Mouse (Mus musculus): ENCODE measurements around the gene Abat.
"Not testable (repeated sequence)": the region's sequence is repeated elsewhere in the genome, so short reads cannot be mapped to it uniquely, and the experiment has no call there.

The Abat gene

GRCm38 (mm10) chr16:8532894-8533293, 19.7 kb downstream of the Abat start:
- no peak for DNase-seq (ENCODE audit: low spot score)

GRCm38 (mm10) chr16:8533477-8533876, 20.2 kb downstream of the Abat start:
- DNase-seq (ENCODE audit: low spot score) = no peak

GRCm38 (mm10) chr16:8534466-8535200, 21.4 kb downstream of the Abat start:
- no peak for DNase-seq (ENCODE audit: low spot score)

- no peak for DNase-seq (ENCODE audit: low spot score)
Measured at GRCm38 (mm10) chr16:8535411-8535810, 22.2 kb downstream of the Abat start.

GRCm38 (mm10) chr16:8539150-8539865, 26.1 kb downstream of the Abat start:
- no peak for DNase-seq (ENCODE audit: low spot score)

- DNase-seq (ENCODE audit: low spot score) = peak; percentile 35
Measured at GRCm38 (mm10) chr16:8540859-8541314, 27.7 kb downstream of the Abat start.

GRCm38 (mm10) chr16:8547836-8548235, 34.6 kb downstream of the Abat start:
- DNase-seq (ENCODE audit: low spot score) = no peak

GRCm38 (mm10) chr16:8549506-8549905, 36.3 kb downstream of the Abat start:
- DNase-seq (ENCODE audit: low spot score) = no peak

GRCm38 (mm10) chr16:8554351-8554750, 41.1 kb downstream of the Abat start:
- DNase-seq (ENCODE audit: low spot score) = no peak

GRCm38 (mm10) chr16:8554751-8555150, 41.5 kb downstream of the Abat start:
- DNase-seq (ENCODE audit: low spot score) = not testable (repeated sequence)

- not testable (repeated sequence) for DNase-seq (ENCODE audit: low spot score)
Measured at GRCm38 (mm10) chr16:8555371-8555770, 42.1 kb downstream of the Abat start.

GRCm38 (mm10) chr16:8560079-8560478, 46.9 kb downstream of the Abat start:
- no peak for DNase-seq (ENCODE audit: low spot score)

GRCm38 (mm10) chr16:8561101-8561500, 47.9 kb downstream of the Abat start:
- not testable (repeated sequence) for DNase-seq (ENCODE audit: low spot score)

- not testable (repeated sequence) for DNase-seq (ENCODE audit: low spot score)
Measured at GRCm38 (mm10) chr16:8561856-8562255, 48.6 kb downstream of the Abat start.

GRCm38 (mm10) chr16:8562827-8563226, 49.6 kb downstream of the Abat start:
- DNase-seq (ENCODE audit: low spot score) = not testable (repeated sequence)

GRCm38 (mm10) chr16:8564836-8565235, 51.6 kb downstream of the Abat start:
- DNase-seq (ENCODE audit: low spot score) = no peak

- no peak for DNase-seq (ENCODE audit: low spot score)
Measured at GRCm38 (mm10) chr16:8565539-8565938, 52.3 kb downstream of the Abat start.

- DNase-seq (ENCODE audit: low spot score) = no peak
Measured at GRCm38 (mm10) chr16:8566115-8566711, 53.0 kb downstream of the Abat start.

- DNase-seq (ENCODE audit: low spot score) = no peak
Measured at GRCm38 (mm10) chr16:8568881-8569280, 55.7 kb downstream of the Abat start.

- no peak for DNase-seq (ENCODE audit: low spot score)
Measured at GRCm38 (mm10) chr16:8570336-8570735, 57.1 kb downstream of the Abat start.

- no peak for DNase-seq (ENCODE audit: low spot score)
Measured at GRCm38 (mm10) chr16:8570901-8571615, 57.8 kb downstream of the Abat start.

GRCm38 (mm10) chr16:8573041-8573440, 59.8 kb downstream of the Abat start:
- DNase-seq (ENCODE audit: low spot score) = no peak

Data from lung, postnatal 25 days (tissue).